Mouse (Mus musculus) embryonic facial prominence, embryonic 13.5 days (tissue): Measurements from ENCODE around the gene Prss42. TPM values are rescaled to one million over a fixed set of nuclear protein-coding genes. Genes with fewer than 3 reads are reported as not detected.

Experiments used
- ATAC-seq: fragments of 200-750 bp; cut with Nextera tagmentation; 2 replicates; pipeline ENCODE4 v1.8.0; 2017; ENCODE audit warnings: low read depth; ENCODE audit not compliant: insufficient number of reproducible peaks, insufficient read depth, low FRiP score, low TSS enrichment
- H3K27ac ChIP-seq: fragments of 300-500 bp; sonication (generic); 2 replicates; pipeline ENCODE4 v1.5.1; 2015; ENCODE audit warnings: moderate library complexity, mild to moderate bottlenecking, inconsistent platforms
- H3K27me3 ChIP-seq: fragments of 300-500 bp; sonication (generic); 2 replicates; pipeline ENCODE4 v1.6.1; 2015; ENCODE audit warnings: mild to moderate bottlenecking, inconsistent platforms
- H3K36me3 ChIP-seq: fragments of 300-500 bp; sonication (generic); 2 replicates; pipeline ENCODE4 v1.6.1; 2015; ENCODE audit warnings: mild to moderate bottlenecking, inconsistent platforms
- H3K4me1 ChIP-seq: fragments of 300-500 bp; sonication (generic); 2 replicates; pipeline ENCODE4 v1.6.1; 2015; ENCODE audit warnings: inconsistent platforms
- H3K4me2 ChIP-seq: fragments of 300-500 bp; sonication (generic); 2 replicates; pipeline ENCODE4 v1.6.1; 2015; ENCODE audit warnings: moderate library complexity, mild to moderate bottlenecking, inconsistent platforms
- H3K4me3 ChIP-seq: fragments of 300-500 bp; sonication (generic); 2 replicates; pipeline ENCODE4 v1.5.1; 2015; ENCODE audit warnings: mild to moderate bottlenecking, inconsistent platforms
- H3K9ac ChIP-seq: fragments of 300-500 bp; sonication (generic); 2 replicates; pipeline ENCODE4 v1.6.1; 2015; ENCODE audit warnings: mild to moderate bottlenecking, inconsistent platforms
- H3K9me3 ChIP-seq: fragments of 300-500 bp; sonication (generic); 2 replicates; pipeline ENCODE4 v1.6.1; 2016; ENCODE audit warnings: inconsistent platforms
- WGBS: fragments of 180-500 bp; shearing (Covaris S2); methylation state at CpG from one replicate; pipeline ENCODE4 v1.1.7; 2015; ENCODE audit warnings: mixed read lengths; 5-methylcytosine and 5-hydroxymethylcytosine counted together
- polyA plus RNA-seq: library from polyadenylated mRNA; unstranded; fragments of >200 nt; fragmentation: Nextera tagmentation; extraction: Ambion mirVana; gene quantifications from 2 replicates; pipeline ENCODE4 v1.2.1, GENCODE M21; 2015

Prss42 gene
- polyA plus RNA-seq, 1 experiment from 2014 or later, result not detected

DNA sequence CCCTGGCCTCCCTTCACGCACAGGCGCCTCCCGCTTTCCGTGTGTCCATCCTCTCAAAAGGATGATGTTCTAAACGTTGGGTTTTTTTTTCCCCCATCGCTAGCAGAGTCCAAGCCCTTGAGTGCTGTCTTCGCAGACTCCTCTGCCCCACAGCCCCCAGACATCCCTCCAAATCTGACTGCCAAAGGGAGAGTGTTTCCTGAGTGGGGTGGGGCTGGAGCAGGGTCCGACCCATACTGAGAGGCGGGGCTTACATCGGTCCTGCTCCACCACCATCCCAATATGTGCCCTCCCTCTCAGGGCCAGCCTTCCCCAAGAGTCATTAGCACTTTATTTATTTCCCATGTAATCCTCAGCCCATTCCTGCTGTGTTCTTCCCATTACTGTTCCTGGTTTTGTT is 37.0 kb downstream of the Prss42 start:
- ATAC-seq, result no peak
- Histone ChIP-seq H3K9ac (no peak overlapping the region), H3K4me3 (no peak overlapping the region), H3K9me3 (no peaks in the 10 kb centered on the region), H3K4me2 (peak overlapping the region; percentile 24), H3K36me3 (no peaks in the 10 kb centered on the region), H3K27me3 (no peaks in the 10 kb centered on the region), H3K27ac (no peak overlapping the region), H3K4me1 (no peaks in the 10 kb centered on the region)
- 34% methylated on average over 10 of the region's 10 CpGs for WGBS

DNA sequence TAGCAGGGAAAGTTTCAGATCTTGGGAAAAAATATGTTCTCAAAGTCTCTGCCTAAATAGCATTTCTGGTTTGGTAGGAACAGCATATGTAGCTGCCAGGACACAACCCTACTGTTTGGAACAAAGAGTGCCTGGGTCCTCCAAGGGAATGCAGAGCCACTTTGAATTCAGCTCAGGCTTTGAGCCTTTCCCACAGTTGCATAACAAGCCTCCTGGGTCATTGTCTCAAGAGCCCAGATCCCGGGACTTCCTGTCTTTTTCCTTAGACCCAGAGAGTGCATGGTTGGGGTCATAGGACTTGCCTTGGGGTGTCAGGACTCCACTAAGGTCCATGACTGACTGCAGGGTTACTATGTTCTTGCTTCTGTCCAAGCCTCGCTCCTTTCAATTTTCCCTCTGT is 38.1 kb downstream of the Prss42 start:
- Histone ChIP-seq H3K36me3 (no peaks in the 10 kb centered on the region), H3K27me3 (no peaks in the 10 kb centered on the region), H3K4me1 (no peaks in the 10 kb centered on the region), H3K27ac (no peak overlapping the region), H3K4me3 (no peak overlapping the region), H3K9me3 (no peaks in the 10 kb centered on the region), H3K9ac (no peak overlapping the region), H3K4me2 (no peak overlapping the region)
- WGBS, result 48% methylated on average over 2 of the region's 2 CpGs
- no peak for ATAC-seq

- Histone ChIP-seq H3K9ac (no peak overlapping the region), H3K4me1 (no peaks in the 10 kb centered on the region), H3K27ac (no peak overlapping the region), H3K4me3 (no peak overlapping the region), H3K4me2 (no peak overlapping the region), H3K27me3 (no peaks in the 10 kb centered on the region), H3K36me3 (no peaks in the 10 kb centered on the region), H3K9me3 (no peaks in the 10 kb centered on the region)
- 82% methylated on average over 6 of the region's 6 CpGs for WGBS
- no peak for ATAC-seq
Measured at GRCm38 (mm10) chr9:110840905-110841304, 42.9 kb downstream of the Prss42 start.

DNA sequence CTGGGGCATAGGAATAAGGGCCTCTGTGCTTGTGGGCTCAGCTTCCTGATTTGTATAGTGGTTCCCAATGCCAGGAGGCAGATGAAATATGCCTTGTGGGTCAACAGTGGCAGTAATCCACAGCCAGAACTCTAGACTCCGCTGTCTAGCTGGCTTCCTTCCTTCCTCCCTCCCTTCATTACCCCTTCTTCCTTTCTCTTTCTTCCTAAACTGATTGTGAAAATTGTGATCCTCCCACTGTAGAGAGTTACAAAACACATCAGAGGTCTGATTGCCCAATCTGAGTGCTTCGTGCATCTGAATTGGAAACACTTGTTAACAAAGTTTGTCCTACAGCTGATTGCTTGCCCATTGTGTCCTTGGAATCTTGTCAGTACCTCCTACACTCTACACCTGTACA is 43.5 kb downstream of the Prss42 start:
- no peaks in the 10 kb centered on the region for H3K4me1 ChIP-seq
- no peaks in the 10 kb centered on the region for H3K27me3 ChIP-seq
- no peak overlapping the region for H3K9ac ChIP-seq
- H3K4me3 ChIP-seq, result no peak overlapping the region
- H3K9me3 ChIP-seq, result no peaks in the 10 kb centered on the region
- no peak overlapping the region for H3K4me2 ChIP-seq
- ATAC-seq, result no peak
- H3K27ac ChIP-seq, result no peak overlapping the region
- 69% methylated on average over 2 of the region's 2 CpGs for WGBS
- no peaks in the 10 kb centered on the region for H3K36me3 ChIP-seq

GRCm38 (mm10) chr9:110844206-110844605 is 46.2 kb downstream of the Prss42 start, which contains the start of gene Prss46:
Gene Prss46 (plus strand): TSS chr9:110844506.
- no peaks in the 10 kb centered on the region for H3K27me3 ChIP-seq
- WGBS, result 79% methylated on average over 10 of the region's 10 CpGs
- no peak within 1 kb of the TSS for H3K9ac ChIP-seq
- H3K4me2 ChIP-seq, result no peak within 1 kb of the TSS
- no peak within 1 kb of the TSS for H3K4me3 ChIP-seq
- H3K27ac ChIP-seq, result no peak within 1 kb of the TSS
- H3K4me1 ChIP-seq, result no peaks in the 10 kb centered on the region
- H3K9me3 ChIP-seq, result no peaks in the 10 kb centered on the region
- no peak for ATAC-seq
- H3K36me3 ChIP-seq, result no peaks in the 10 kb centered on the region

GRCm38 (mm10) chr9:110849162-110849561 is 51.2 kb downstream of the Prss42 start:
- Histone ChIP-seq H3K27me3 (no peaks in the 10 kb centered on the region), H3K9me3 (no peaks in the 10 kb centered on the region), H3K9ac (no peak overlapping the region), H3K4me3 (no peak overlapping the region), H3K4me1 (no peaks in the 10 kb centered on the region), H3K27ac (no peak overlapping the region), H3K4me2 (no peak overlapping the region), H3K36me3 (no peaks in the 10 kb centered on the region)
- ATAC-seq, result no peak
- 81% methylated on average over 7 of the region's 7 CpGs for WGBS

Other genes with a start within 250 kb of the Prss42 start
- 77.5 and 77.8 TPM in 2 replicates for gene Nradd, start 173.7 kb upstream of the Prss42 start, polyA plus RNA-seq
- gene Nbeal2, start 144.0 kb upstream of the Prss42 start, polyA plus RNA-seq, result 1.8 and 2.4 TPM in 2 replicates
- 101 and 123 TPM in 2 replicates for gene Ccdc12, start 141.7 kb upstream of the Prss42 start, polyA plus RNA-seq
- gene Myl3, start 56.3 kb upstream of the Prss42 start, polyA plus RNA-seq, result 1.6 and 12.3 TPM in 2 replicates
- 138 and 165 TPM in 2 replicates for gene Pth1r, start 51.0 kb upstream of the Prss42 start, polyA plus RNA-seq
- gene Prss44, start 15.8 kb downstream of the Prss42 start, polyA plus RNA-seq, result not detected in 2 replicates
- gene Prss43, start 28.5 kb downstream of the Prss42 start, polyA plus RNA-seq, result not detected in 2 replicates
- gene Prss45, start 36.4 kb downstream of the Prss42 start, polyA plus RNA-seq, result not detected in 2 replicates
- gene Prss46, start 46.3 kb downstream of the Prss42 start, polyA plus RNA-seq, result not detected in 2 replicates
- gene Prss50, start 59.8 kb downstream of the Prss42 start, polyA plus RNA-seq, result 0.14 and 0.48 TPM in 2 replicates
- 4.3 and 4.6 TPM in 2 replicates for gene Als2cl, start 81.7 kb downstream of the Prss42 start, polyA plus RNA-seq
- 2.3 and 2.4 TPM in 2 replicates for gene Tmie, start 81.9 kb downstream of the Prss42 start, polyA plus RNA-seq
- not detected in 2 replicates for gene Fam240a, start 118.7 kb downstream of the Prss42 start, polyA plus RNA-seq
- 0.62 and 0.87 TPM in 2 replicates for gene Tdgf1, start 148.0 kb downstream of the Prss42 start, polyA plus RNA-seq
- 0.28 and 0.62 TPM in 2 replicates for gene Lrrc2, start 153.4 kb downstream of the Prss42 start, polyA plus RNA-seq
- gene Rtp3, start 192.4 kb downstream of the Prss42 start, polyA plus RNA-seq, result 0.11 and 0.20 TPM in 2 replicates
- 0.46 and 1.6 TPM in 2 replicates for gene Ltf, start 221.1 kb downstream of the Prss42 start, polyA plus RNA-seq